Mouse (Mus musculus): ENCODE data around the gene Ccno.

Gene Ccno

GRCm38 (mm10) chr13:112987532-112987943 lies at the start of gene Ccno:
TSS of gene Ccno (plus strand) at chr13:112987802.
- peak; percentile 94 for DNase-seq (ENCODE audit: low read depth, low spot score)

- DNase-seq (ENCODE audit: low read depth, low spot score) = peak; percentile 16
Observed at GRCm38 (mm10) chr13:112938130-112938529, 49.5 kb upstream of the Ccno start.

- DNase-seq (ENCODE audit: low read depth, low spot score) = peak; percentile 68
Observed at GRCm38 (mm10) chr13:112941879-112942330, 45.7 kb upstream of the Ccno start.

- peak; percentile 84 for DNase-seq (ENCODE audit: low read depth, low spot score)
Observed at GRCm38 (mm10) chr13:112945312-112945711, 42.3 kb upstream of the Ccno start.

GRCm38 (mm10) chr13:112945900-112946299 lies 41.7 kb upstream of the Ccno start:
- DNase-seq (ENCODE audit: low read depth, low spot score) = peak; percentile 37

- DNase-seq (ENCODE audit: low read depth, low spot score) = peak; percentile 39
Observed at GRCm38 (mm10) chr13:112954067-112954466, 33.5 kb upstream of the Ccno start.

GRCm38 (mm10) chr13:112963081-112963480 lies 24.5 kb upstream of the Ccno start:
- no peak for DNase-seq (ENCODE audit: low read depth, low spot score)

GRCm38 (mm10) chr13:112964421-112964820 lies 23.2 kb upstream of the Ccno start:
- DNase-seq (ENCODE audit: low read depth, low spot score) = no peak

GRCm38 (mm10) chr13:112967267-112967666 lies 20.3 kb upstream of the Ccno start:
- DNase-seq (ENCODE audit: low read depth, low spot score) = no peak

- DNase-seq (ENCODE audit: low read depth, low spot score) = no peak
Observed at GRCm38 (mm10) chr13:112976720-112977119, 10.9 kb upstream of the Ccno start.

- DNase-seq (ENCODE audit: low read depth, low spot score) = no peak
Observed at GRCm38 (mm10) chr13:112985605-112986450, 1.8 kb upstream of the Ccno start.

GRCm38 (mm10) chr13:112986451-112986950 lies 1.1 kb upstream of the Ccno start:
- DNase-seq (ENCODE audit: low read depth, low spot score) = no peak

GRCm38 (mm10) chr13:112987991-112988390 lies 389 bp downstream of the Ccno start:
- peak; percentile 45 for DNase-seq (ENCODE audit: low read depth, low spot score)

GRCm38 (mm10) chr13:112988866-112989265 lies 1.3 kb downstream of the Ccno start:
- no peak for DNase-seq (ENCODE audit: low read depth, low spot score)

GRCm38 (mm10) chr13:112989541-112989940 lies 1.9 kb downstream of the Ccno start:
- DNase-seq (ENCODE audit: low read depth, low spot score) = no peak

- no peak for DNase-seq (ENCODE audit: low read depth, low spot score)
Observed at GRCm38 (mm10) chr13:112990346-112990745, 2.7 kb downstream of the Ccno start.

- DNase-seq (ENCODE audit: low read depth, low spot score) = no peak
Observed at GRCm38 (mm10) chr13:112993531-112994152, 6.0 kb downstream of the Ccno start, which contains the start of gene Mcidas. TSS of gene Mcidas (plus strand) at chr13:112993845.

GRCm38 (mm10) chr13:112994191-112994590 lies 6.6 kb downstream of the Ccno start:
- peak; percentile 77 for DNase-seq (ENCODE audit: low read depth, low spot score)

- DNase-seq (ENCODE audit: low read depth, low spot score) = no peak
Observed at GRCm38 (mm10) chr13:112996407-112996806, 8.8 kb downstream of the Ccno start.

- DNase-seq (ENCODE audit: low read depth, low spot score) = no peak
Observed at GRCm38 (mm10) chr13:112997369-112997768, 9.8 kb downstream of the Ccno start.

- DNase-seq (ENCODE audit: low read depth, low spot score) = peak; percentile 81
Observed at GRCm38 (mm10) chr13:112998427-112999201, 11.0 kb downstream of the Ccno start.

- no peak for DNase-seq (ENCODE audit: low read depth, low spot score)
Observed at GRCm38 (mm10) chr13:113000090-113000489, 12.5 kb downstream of the Ccno start.

Measured in brain, adult 2 months (tissue).